32 mouse cellular contexts compared by ENCODE assay signal in the genomic region with DNA sequence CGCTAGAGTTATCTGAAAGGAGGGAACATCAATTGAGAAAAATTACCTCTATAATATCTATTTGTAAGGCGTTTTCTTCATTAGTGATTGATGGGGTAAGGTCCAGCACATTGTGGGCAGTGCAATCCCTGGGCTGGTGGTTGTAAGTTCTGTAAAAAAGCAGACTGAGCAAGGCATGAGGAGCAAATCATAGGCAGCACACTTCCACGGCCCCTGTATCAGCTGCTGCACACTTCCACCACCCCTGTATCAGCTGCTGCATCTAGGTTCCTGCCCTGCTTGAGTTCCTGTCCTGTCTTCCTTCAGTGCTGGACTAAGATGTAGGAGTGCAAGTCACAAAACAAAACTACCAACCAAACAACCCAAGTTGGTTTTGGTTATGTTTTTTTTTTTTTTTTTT.
"Had no signal": no experiment of that assay in that cellular context is flagged by ENCODE, and none has a peak within 500 bp of the region (broad histone marks: within the 10 kb centered on the region; RNA-seq: fewer than 3 reads in every experiment).

No protein-coding gene starts in this region.

- ATAC-seq: hindbrain, embryonic 16.5 days; hindbrain, postnatal 0 days; inflammation-experienced regulatory T-cells, adult 6 months; intestine, embryonic 15.5 days; intestine, embryonic 16.5 days; intestine, postnatal 0 days had no signal

- DNase-seq: heart, postnatal 10 days; heart, postnatal 14 days; heart, postnatal 36 days; heart, postnatal 4 days; kidney, adult 11 months; kidney, adult 18-20 months; kidney, adult 2 months; kidney, adult 8-10 months; kidney, adult 9 months; kidney, postnatal 10 days; kidney, postnatal 14 days; kidney, postnatal 25 days; kidney, postnatal 36 days; kidney, postnatal 4 days; layer of hippocampus, adult 9-11 months; layer of hippocampus, postnatal 36 days had no signal

- H3K27me3 ChIP-seq: heart, embryonic 12.5 days; heart, embryonic 13.5 days; heart, embryonic 15.5 days; hindbrain, embryonic 12.5 days; hindbrain, embryonic 13.5 days; hindbrain, embryonic 15.5 days; intestine, embryonic 15.5 days; kidney, embryonic 15.5 days had no signal

- H3K36me3 ChIP-seq: heart, embryonic 10.5 days; heart, embryonic 12.5 days; heart, embryonic 13.5 days; heart, embryonic 15.5 days; hindbrain, embryonic 10.5 days; hindbrain, embryonic 12.5 days; hindbrain, embryonic 13.5 days; hindbrain, embryonic 15.5 days; intestine, embryonic 15.5 days; kidney, embryonic 15.5 days had no signal

- H3K9me3 ChIP-seq: heart, embryonic 10.5 days; heart, embryonic 12.5 days; heart, embryonic 13.5 days; heart, embryonic 15.5 days; hindbrain, embryonic 10.5 days; hindbrain, embryonic 12.5 days; hindbrain, embryonic 13.5 days; hindbrain, embryonic 15.5 days; intestine, embryonic 15.5 days; kidney, embryonic 15.5 days had no signal

- H3K4me1 ChIP-seq: heart, embryonic 10.5 days; heart, embryonic 12.5 days; heart, embryonic 13.5 days; heart, embryonic 15.5 days; hindbrain, embryonic 10.5 days; hindbrain, embryonic 12.5 days; intestine, embryonic 15.5 days; kidney, embryonic 15.5 days had no signal

- H3K4me3 ChIP-seq: heart, embryonic 10.5 days; heart, embryonic 12.5 days; heart, embryonic 13.5 days; heart, embryonic 15.5 days; hindbrain, embryonic 10.5 days; hindbrain, embryonic 12.5 days; hindbrain, embryonic 13.5 days; hindbrain, embryonic 15.5 days; intestine, embryonic 15.5 days; kidney, embryonic 15.5 days; layer of hippocampus, adult 2 months had no signal
